Mouse (Mus musculus) spleen, postnatal 10 days (tissue): ENCODE results near the gene Slc35f3.
A peak's percentile ranks its signal among the peaks of the same experiment; 100 is the strongest.

Experiments
- DNase-seq, 2 experiments: peaks; one replicate each; pipeline ENCODE4 v3.0.0; 2021 to 2022; ENCODE audit warnings: low spot score in 2 of 2

Slc35f3 gene

DNA sequence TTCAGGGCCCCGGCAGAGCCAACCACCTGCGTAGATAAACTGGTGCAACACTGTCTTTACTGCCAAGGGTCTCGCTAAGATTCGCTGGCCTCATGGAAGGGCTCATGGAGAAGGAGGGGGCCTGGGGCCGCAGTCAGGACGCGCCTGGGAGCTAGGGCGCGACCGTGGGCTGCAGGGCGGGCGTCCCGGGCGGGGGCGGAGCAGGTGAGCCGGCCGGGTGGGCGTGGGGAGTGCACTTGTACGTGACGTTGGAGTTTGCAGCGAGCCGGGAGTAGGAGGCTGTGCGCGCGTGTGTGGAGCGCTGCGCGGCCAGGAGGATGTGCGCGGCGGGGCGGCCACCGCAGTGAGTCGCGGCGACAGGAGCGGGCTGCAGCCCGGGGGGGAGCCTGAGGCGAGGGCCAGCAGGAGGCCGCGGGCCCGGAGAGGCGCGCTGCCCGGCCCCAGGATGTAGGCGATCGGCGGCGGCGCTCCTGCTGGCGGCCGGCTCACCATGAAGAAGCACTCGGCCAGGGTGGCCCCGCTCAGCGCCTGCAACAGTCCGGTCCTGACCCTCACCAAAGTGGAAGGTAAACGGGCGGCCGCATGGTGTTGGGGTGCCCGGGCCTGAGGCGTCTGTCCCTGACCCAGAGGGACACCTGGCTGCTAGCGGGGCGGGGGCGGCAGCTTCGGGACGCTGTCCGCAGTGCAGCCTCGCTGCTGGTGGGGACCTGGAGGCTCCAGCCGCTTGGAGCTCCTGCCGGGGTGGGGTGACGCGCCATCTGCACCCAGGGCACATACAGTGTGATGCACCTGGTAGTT is at the start of gene Slc35f3:
Gene Slc35f3, plus strand, starts transcription at position 263 of the 798 bp plus-strand sequence.
- DNase-seq, result peak in 1 of 2 experiments; percentile 16

DNA sequence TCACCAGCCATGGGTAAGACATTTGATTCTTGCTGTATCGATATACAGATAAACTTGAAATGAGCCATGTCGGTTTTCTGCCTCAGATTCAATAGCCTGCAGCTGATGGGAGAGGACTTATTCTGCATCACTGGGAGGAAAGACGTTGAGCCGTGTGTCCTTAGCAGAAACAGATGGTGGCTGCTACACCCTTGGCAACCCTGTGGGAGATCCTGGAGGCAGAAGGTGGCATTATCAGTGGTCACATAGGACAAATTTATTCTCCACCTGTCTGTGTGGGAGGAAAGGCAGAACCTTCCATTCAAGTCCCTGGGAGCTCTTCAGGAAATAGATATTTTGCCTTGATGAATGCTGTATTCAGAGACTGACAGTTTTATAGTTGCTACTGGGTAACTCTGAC is 47.9 kb upstream of the Slc35f3 start:
- DNase-seq, result no peak

DNA sequence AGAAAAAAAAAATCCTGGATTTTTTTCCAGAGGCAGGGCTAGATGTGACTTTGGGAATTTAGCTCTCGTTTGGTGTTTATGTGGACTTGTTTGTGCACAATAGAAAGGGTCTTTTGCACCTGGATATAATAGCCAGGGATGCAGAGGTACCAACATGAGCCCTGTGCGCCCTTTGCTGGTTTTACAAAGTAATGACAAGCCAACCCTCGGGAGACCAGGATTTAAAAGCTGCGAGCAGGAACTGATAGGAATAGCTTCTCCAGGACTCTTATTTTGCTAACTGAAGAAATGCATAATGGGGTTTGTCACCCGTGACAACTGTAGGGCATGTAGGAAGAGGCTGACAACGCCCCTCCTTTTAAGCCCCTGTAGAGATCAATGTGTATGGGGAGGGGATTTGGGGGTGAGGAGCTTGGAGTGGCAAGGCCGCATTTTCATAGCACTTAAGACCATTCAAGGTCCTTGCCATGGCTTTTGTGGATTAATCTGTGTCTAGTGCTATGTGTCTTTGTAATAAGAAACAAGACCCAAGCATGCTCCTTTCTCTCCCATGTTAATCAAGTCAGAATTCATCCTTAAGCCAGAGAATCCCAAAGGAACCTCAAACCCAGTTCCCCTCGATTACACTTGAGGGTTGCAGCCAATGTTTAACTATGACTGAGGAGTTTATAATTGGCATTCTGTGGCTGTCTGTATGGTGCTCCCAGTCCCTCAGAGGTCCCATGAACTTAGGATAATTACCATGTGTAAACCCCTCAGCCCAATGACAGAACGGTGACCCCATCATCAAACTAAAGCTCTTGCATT is 41.6 kb upstream of the Slc35f3 start:
- DNase-seq, result no peak

GRCm38 (mm10) chr8:126257392-126257681 is 41.0 kb upstream of the Slc35f3 start:
- no peak for DNase-seq

DNA sequence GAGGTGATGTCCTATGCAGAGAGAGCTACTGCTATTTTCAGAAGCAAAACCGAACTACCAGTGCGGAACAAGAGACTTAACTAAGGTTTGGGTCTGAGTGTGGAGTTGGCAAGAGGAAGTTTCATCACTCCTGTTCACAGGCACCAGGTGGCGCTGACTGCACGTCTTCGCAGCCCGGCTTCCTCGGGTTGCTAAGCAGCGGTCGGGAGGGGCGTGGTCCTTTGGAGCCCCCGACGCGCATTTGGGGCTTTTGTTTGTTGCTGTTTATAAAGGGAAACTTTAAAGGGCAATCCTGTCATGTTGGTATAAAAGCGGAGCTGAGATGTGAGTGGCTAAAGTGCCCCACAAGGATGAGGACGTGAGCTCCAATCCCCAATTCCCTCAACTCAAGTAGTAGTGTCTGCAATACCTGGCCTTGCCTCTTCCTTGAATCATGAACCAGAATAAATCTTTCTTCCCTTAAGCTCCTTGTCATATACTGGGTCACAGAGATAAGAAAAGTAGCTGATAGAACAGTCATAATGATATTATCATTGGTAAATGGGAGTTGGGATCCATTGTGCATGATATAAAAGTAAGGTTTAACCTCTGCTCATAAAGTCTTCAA is 40.1 kb upstream of the Slc35f3 start:
- DNase-seq, result peak; percentile 13 to 79

GRCm38 (mm10) chr8:126265186-126265585 is 33.2 kb upstream of the Slc35f3 start:
- no peak for DNase-seq

- no peak for DNase-seq
Measured at GRCm38 (mm10) chr8:126267118-126267517, 31.2 kb upstream of the Slc35f3 start.

DNA sequence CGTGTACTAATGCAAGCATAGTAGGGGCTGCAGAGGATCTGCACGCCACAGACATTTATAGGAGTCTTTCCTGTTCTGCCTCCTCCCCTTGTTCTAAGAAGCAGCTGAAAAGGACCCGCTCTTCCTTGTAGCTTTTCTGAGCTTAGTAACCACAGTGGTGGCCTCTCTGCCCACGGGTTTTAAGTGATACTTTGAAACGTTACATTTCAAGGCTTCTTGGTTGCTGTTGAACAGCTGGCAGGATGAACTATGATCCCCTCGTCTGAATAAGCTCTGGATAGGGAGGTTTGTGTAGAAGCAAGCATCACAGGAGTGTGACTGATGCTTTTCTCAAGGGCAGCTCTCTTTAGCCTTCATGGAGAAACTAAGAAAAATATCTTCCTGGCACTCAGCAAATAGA is 28.6 kb upstream of the Slc35f3 start:
- DNase-seq, result no peak

DNA sequence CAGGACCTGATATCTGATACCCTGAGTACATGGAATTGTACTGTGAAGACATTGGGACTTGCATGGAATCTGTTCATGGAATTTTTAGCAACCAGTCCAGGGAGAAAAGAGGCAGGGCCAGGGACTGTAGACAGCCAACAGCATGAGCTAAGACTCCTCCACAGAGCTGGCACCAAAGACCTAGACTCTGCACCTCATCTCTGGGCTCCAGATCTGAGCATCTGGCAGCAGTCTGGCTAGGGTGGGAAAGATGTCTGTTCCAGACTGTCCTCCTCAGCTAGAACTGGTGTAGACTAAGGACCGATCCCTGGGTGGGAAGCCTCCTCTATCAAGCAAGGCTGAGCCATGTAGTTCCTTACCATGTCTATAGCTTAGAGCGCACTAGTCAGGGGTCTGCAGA is 25.9 kb upstream of the Slc35f3 start:
- DNase-seq, result no peak

GRCm38 (mm10) chr8:126273066-126273465 is 25.3 kb upstream of the Slc35f3 start:
- no peak for DNase-seq

DNA sequence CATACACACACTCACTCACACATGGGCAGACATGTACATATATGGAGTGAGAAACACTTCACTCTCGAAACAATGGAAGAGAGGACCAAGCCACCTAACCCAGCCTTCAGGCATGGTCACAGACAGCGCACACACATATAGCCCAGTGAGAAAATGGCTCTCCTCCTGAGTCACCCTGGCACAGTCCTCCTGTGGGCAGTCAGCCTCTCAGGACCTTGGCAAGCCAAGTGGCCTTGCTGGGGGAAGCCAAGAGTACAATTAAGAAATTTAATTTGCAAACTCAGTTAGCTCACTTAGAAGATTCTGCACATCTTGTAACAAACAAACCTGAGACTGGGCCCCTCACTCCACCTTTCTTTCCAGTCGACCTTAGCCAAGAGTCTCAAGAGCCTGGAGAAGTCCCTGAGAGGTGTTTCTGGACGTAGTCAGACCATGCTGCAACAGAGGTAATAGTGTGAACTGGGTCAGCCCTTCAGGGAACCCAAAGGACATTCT is 23.4 kb upstream of the Slc35f3 start:
- no peak for DNase-seq

DNA sequence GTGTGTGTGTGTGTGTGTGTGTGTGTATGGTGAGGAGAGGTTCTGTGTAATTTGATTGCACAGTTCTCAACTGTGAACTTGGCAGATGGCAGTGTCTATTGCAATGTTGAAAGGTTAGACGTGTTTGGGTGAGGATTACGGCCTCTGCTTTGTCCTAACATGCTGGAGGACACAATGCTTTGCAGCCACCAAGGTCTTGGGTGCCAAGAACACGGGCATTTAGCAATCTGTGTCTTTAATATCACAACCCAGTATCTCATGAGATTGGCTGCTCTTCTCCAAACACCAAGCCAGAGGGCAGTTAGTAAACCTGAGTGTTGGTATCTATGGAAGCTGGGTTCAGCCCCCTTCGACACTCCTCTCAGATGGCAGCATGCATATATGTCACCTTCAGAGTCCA is 22.5 kb upstream of the Slc35f3 start:
- DNase-seq, result no peak

DNA sequence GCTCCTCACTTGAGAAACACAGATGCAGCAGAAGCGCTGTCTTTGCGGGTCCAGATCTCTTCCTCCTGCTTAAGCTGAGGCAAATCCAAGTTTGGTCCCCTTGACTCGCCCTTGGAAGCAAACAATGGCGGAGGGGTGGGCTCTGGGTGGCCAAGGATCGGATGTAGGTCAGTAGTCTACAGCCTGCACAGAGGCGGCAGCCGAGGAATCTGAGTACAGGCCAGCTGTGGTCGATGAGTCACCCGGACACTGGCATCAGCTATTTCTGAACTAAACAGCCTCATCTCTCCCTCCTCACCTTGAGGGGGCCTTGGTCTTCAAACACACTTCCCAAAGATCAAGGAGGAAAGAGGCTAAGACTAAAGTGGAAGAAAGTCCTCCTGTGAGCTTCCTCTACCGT is 6.4 kb upstream of the Slc35f3 start:
- DNase-seq, result no peak

DNA sequence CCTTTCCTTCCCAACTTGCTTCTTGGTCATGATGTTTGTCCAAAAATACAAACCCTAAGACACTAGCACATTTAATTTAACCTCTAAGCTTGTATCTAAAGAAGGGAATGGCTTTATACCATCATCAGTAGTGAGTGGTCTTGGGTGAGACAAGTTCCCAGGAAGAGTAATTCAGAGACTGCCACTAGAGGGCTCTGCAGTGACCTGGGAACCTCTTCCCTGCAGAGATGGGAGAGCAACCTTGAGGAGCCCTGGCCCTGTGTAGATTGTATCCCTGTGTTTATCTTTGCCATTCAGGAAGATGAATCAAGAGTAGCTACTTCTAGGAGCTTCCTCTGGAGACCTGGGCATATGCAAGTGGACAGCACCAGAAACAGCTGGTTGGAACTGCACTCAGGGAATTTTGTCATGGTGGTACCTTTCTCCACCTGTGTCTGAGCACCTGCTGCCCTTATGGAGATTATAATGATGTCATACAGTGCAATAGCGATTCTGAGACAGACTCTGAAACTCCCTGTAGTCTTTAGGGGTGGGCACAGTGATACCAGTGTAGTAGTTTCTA is 993 bp upstream of the Slc35f3 start:
- peak in 1 of 2 experiments; percentile 24 for DNase-seq

GRCm38 (mm10) chr8:126299333-126299732 is 975 bp downstream of the Slc35f3 start:
- DNase-seq, result no peak

DNA sequence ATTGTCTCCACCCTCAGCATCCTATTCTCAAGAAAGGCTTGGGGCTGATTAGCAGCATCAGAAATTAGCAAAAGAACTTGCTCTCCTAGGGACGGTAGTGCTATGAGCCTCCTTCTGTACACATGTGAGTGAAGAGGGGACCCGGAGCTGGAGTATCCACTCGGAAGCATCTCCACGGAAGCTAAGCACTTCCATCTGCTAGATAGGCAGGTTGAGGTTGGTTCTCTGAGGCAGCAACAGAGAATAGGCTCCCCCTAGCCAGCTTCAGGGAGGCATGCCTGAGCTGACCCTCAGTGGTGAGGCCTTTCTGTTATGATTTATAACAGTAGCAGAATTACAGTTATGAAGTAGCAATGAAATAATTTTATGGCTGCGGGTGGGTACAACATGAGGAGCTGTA is 2.0 kb downstream of the Slc35f3 start:
- DNase-seq, result no peak

DNA sequence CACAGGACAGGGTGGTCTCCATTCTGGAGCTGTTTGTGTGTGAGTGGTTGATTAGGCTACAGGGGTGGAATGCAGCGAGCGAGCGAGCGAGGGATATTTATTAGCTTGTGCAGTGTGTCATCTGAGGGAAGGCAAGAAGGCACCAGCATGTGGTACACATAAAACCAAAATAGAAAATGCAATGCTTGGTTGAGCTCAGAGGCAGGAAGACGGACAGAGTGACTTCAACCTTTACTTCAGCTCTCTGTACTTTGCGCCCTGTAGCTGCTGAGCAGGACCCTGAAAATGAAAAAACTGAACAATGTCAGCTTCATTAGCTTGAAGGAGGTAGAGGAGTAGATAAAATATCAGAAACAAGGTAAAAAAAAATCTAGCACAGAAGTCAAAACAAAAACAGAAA is 3.2 kb downstream of the Slc35f3 start:
- no peak for DNase-seq

- no peak for DNase-seq
Measured at GRCm38 (mm10) chr8:126307164-126307563, 8.8 kb downstream of the Slc35f3 start.

- no peak for DNase-seq
Measured at GRCm38 (mm10) chr8:126309015-126309414, 10.7 kb downstream of the Slc35f3 start.

- no peak for DNase-seq
Measured at GRCm38 (mm10) chr8:126324931-126325330, 26.6 kb downstream of the Slc35f3 start.

DNA sequence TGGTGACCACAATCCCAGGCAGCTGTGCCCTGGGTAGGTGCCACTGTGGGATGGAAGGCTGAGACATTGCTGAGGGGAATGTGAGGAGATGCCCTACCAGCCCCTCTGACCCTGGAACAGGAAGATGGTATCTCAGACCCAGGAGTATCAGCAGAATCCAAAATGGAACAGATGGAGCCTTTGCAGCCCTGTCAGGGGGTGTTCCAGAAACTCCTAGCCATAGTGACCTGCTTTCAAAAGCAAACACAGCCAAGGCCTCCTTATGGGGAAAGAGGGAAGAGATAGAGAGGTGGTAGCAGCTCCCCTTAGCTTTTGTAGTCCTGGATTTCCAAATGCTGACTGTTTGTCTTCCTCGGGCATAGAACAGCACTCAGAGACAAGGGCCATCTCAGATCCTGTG is 27.8 kb downstream of the Slc35f3 start:
- no peak for DNase-seq

GRCm38 (mm10) chr8:126326731-126327130 is 28.4 kb downstream of the Slc35f3 start:
- DNase-seq, result no peak
